Mouse (Mus musculus): ENCODE data around the gene Eif5b. TPM values are rescaled to one million over a fixed set of nuclear protein-coding genes. Genes with fewer than 3 reads are reported as not detected.
"Not testable (repeated sequence)": the region's sequence is repeated elsewhere in the genome, so short reads cannot be mapped to it uniquely, and the experiment has no call there.

Eif5b gene
- polyA plus RNA-seq, 1 experiment from 2014 or later = 16.0 TPM

DNA sequence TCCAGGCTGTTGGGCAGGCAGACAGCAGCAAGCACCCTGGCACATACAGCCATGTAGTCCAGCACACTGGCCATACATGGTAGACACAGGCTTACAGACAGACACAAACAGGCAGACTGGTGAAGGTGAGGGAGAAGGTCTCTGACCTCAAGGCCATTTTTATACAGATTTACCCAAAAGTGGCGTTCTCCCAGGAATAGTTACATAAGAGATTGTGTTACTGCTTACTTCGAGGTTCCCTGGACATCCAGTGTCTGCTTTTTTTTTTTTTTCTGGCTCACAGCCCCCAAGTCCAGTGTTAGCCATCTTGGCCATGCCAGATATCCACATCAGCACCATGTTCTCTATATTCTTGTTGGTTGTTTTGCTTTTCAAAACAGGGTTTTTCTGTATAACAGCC is 39.3 kb upstream of the Eif5b start:
- DNase-seq (ENCODE audit: low spot score) (no peak), ATAC-seq (no peak)
- Histone ChIP-seq H3K9me3 (ENCODE audit: low read length) (no peaks in the 10 kb centered on the region), H3K36me3 (ENCODE audit: insufficient read depth, low read length) (no peaks in the 10 kb centered on the region), H3K27ac (ENCODE audit: low read length) (no peak overlapping the region), H3K27me3 (replicated peaks; ENCODE audit: insufficient read depth, low read length) (no peaks in the 10 kb centered on the region), H3K9ac (replicated peaks; ENCODE audit: low read depth) (no peak overlapping the region), H3K4me3 (ENCODE audit: low read depth, low read length) (no peak overlapping the region), H3K4me1 (ENCODE audit: insufficient read depth, low read depth, low read length) (peaks cover 9% of the 10 kb centered on the region; the same call in 1 of the 2 replicates), H3K4me2 (replicated peaks; ENCODE audit: low read depth, low read length) (no peak overlapping the region)
- WGBS = 61% methylated on average over 2 of the region's 2 CpGs
- no peak for TF ChIP-seq CTCF (IDR thresholded peaks at IDR 0.05)
- no peak for TF ChIP-seq EP300 (IDR thresholded peaks at IDR 0.05)

DNA sequence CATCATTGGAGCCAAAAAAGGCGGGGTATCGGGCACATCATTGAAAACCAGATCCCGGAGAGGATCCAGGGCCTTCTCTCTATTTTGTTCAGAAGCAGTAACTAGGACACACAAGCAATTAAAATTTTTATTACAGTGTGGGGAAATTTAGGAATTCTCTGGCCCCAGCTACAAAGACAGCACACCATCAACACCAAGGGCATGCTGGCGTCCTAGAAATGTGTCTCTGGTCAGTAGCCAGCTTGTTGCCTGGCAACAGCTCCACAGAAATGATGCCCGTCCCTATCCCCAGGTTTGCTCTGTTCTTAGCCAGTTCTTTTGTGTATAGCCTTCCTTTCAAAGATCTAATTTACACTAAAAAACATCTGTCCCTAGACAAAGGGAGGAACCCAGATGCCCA is 38.3 kb upstream of the Eif5b start:
- H3K27ac ChIP-seq (ENCODE audit: low read length) = no peak overlapping the region
- H3K9me3 ChIP-seq (ENCODE audit: low read length) = no peaks in the 10 kb centered on the region
- H3K36me3 ChIP-seq (ENCODE audit: insufficient read depth, low read length) = no peaks in the 10 kb centered on the region
- H3K4me1 ChIP-seq (ENCODE audit: insufficient read depth, low read depth, low read length) = peaks cover 9% of the 10 kb centered on the region; the same call in 1 of the 2 replicates
- no peak overlapping the region for H3K4me2 ChIP-seq (replicated peaks; ENCODE audit: low read depth, low read length)
- TF ChIP-seq EP300 (IDR thresholded peaks at IDR 0.05) = no peak
- TF ChIP-seq CTCF (IDR thresholded peaks at IDR 0.05) = no peak
- no peak overlapping the region for H3K4me3 ChIP-seq (ENCODE audit: low read depth, low read length)
- DNase-seq (ENCODE audit: low spot score) (peak; percentile 14), ATAC-seq (no peak; the same call in 1 of the 2 replicates)
- no peak overlapping the region for H3K9ac ChIP-seq (replicated peaks; ENCODE audit: low read depth)
- no peaks in the 10 kb centered on the region for H3K27me3 ChIP-seq (replicated peaks; ENCODE audit: insufficient read depth, low read length)
- WGBS = 58% methylated on average over 5 of the region's 5 CpGs

DNA sequence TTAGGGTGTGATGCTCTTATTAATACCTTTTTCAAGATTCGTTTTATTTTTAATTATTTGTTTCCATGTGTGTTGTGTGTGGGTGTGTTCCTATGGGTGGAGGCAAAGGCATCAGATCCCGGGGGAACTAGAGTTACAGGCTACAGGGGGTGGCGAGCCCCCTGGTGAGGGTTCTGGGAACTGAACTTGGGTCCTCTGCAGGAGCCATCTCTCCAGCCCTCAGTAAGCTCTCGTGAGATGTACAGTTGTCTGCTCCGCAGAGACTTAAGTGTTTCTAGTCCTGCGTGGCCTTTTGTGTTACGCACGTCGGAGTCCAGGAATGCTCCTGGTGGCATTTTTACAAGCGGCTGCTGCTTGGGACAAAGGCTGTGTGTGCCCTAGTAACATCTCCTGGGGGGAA is 32.2 kb upstream of the Eif5b start:
- ATAC-seq = no peak

GRCm38 (mm10) chr1:37968746-37969145 is 29.1 kb upstream of the Eif5b start:
- Histone ChIP-seq H3K4me3 (ENCODE audit: low read depth, low read length) (no peak overlapping the region), H3K9me3 (ENCODE audit: low read length) (no peaks in the 10 kb centered on the region), H3K27ac (ENCODE audit: low read length) (no peak overlapping the region), H3K36me3 (ENCODE audit: insufficient read depth, low read length) (no peaks in the 10 kb centered on the region), H3K4me2 (replicated peaks; ENCODE audit: low read depth, low read length) (no peak overlapping the region), H3K27me3 (replicated peaks; ENCODE audit: insufficient read depth, low read length) (no peaks in the 10 kb centered on the region), H3K9ac (replicated peaks; ENCODE audit: low read depth) (no peak overlapping the region), H3K4me1 (ENCODE audit: insufficient read depth, low read depth, low read length) (no peaks in the 10 kb centered on the region)
- ATAC-seq (no peak), DNase-seq (ENCODE audit: low spot score) (no peak)
- TF ChIP-seq CTCF (IDR thresholded peaks at IDR 0.05) = no peak
- TF ChIP-seq EP300 (IDR thresholded peaks at IDR 0.05) = no peak
- 89% methylated on average over 6 of the region's 6 CpGs for WGBS

More for the DNA sequence above, 32.2 kb upstream of the Eif5b start:
- Histone ChIP-seq H3K27ac (ENCODE audit: low read length) (no peak overlapping the region), H3K4me3 (ENCODE audit: low read depth, low read length) (no peak overlapping the region), H3K4me2 (replicated peaks; ENCODE audit: low read depth, low read length) (no peak overlapping the region), H3K4me1 (ENCODE audit: insufficient read depth, low read depth, low read length) (no peaks in the 10 kb centered on the region), H3K9me3 (ENCODE audit: low read length) (no peaks in the 10 kb centered on the region), H3K9ac (replicated peaks; ENCODE audit: low read depth) (no peak overlapping the region), H3K36me3 (ENCODE audit: insufficient read depth, low read length) (no peaks in the 10 kb centered on the region), H3K27me3 (replicated peaks; ENCODE audit: insufficient read depth, low read length) (no peaks in the 10 kb centered on the region)
- WGBS = 61% methylated on average over 10 of the region's 10 CpGs
- no peak for DNase-seq (ENCODE audit: low spot score)
- TF ChIP-seq EP300 (IDR thresholded peaks at IDR 0.05) = no peak
- TF ChIP-seq CTCF (IDR thresholded peaks at IDR 0.05) = no peak

GRCm38 (mm10) chr1:37971520-37971919 is 26.3 kb upstream of the Eif5b start:
- WGBS = 30% methylated on average over 4 of the region's 4 CpGs

GRCm38 (mm10) chr1:37976666-37977065 is 21.1 kb upstream of the Eif5b start:
- not testable (repeated sequence) for H3K9ac ChIP-seq (replicated peaks; ENCODE audit: low read depth); H3K36me3 ChIP-seq (ENCODE audit: insufficient read depth, low read length); H3K4me2 ChIP-seq (replicated peaks; ENCODE audit: low read depth, low read length); H3K4me1 ChIP-seq (ENCODE audit: insufficient read depth, low read depth, low read length); ATAC-seq; H3K27ac ChIP-seq (ENCODE audit: low read length); DNase-seq (ENCODE audit: low spot score); H3K27me3 ChIP-seq (replicated peaks; ENCODE audit: insufficient read depth, low read length); H3K4me3 ChIP-seq (ENCODE audit: low read depth, low read length); H3K9me3 ChIP-seq (ENCODE audit: low read length)
- WGBS = 61% methylated on average over 9 of the region's 9 CpGs

More at GRCm38 (mm10) chr1:37971520-37971919, 26.3 kb upstream of the Eif5b start:
- Histone ChIP-seq H3K27ac (ENCODE audit: low read length) (no peak overlapping the region), H3K4me1 (ENCODE audit: insufficient read depth, low read depth, low read length) (no peaks in the 10 kb centered on the region), H3K36me3 (ENCODE audit: insufficient read depth, low read length) (no peaks in the 10 kb centered on the region), H3K4me2 (replicated peaks; ENCODE audit: low read depth, low read length) (no peak overlapping the region), H3K27me3 (replicated peaks; ENCODE audit: insufficient read depth, low read length) (no peaks in the 10 kb centered on the region), H3K9me3 (ENCODE audit: low read length) (no peaks in the 10 kb centered on the region), H3K9ac (replicated peaks; ENCODE audit: low read depth) (no peak overlapping the region), H3K4me3 (ENCODE audit: low read depth, low read length) (no peak overlapping the region)
- no peak for TF ChIP-seq CTCF (IDR thresholded peaks at IDR 0.05)
- no peak for TF ChIP-seq EP300 (IDR thresholded peaks at IDR 0.05)
- DNase-seq (ENCODE audit: low spot score) = peak; percentile 67
- ATAC-seq = peak; percentile 80

DNA sequence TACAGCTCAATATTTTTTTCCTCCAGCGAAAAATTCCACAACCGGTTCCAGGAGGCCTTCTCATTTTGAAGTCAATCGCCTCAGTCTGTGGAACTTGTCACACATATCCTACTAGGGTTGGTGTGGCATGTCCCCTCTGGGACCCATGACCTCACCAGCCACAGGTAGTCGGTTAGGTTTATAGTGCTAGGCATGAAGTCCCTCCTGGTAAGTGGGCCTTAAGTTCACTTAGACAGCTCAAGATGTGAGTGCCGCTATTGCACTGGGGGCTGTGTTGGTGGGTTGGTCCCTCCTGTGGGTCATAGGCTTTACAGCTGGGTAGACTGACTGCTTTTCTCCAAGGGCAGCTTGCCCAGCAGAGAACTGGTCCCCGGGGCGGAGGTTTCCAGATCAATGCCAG is 20.5 kb upstream of the Eif5b start:
- ATAC-seq = no peak
- no peak for DNase-seq (ENCODE audit: low spot score)
- WGBS = 75% methylated on average over 7 of the region's 7 CpGs

More for the DNA sequence above, 20.5 kb upstream of the Eif5b start:
- Histone ChIP-seq H3K36me3 (ENCODE audit: insufficient read depth, low read length) (no peaks in the 10 kb centered on the region), H3K4me3 (ENCODE audit: low read depth, low read length) (no peak overlapping the region), H3K9ac (replicated peaks; ENCODE audit: low read depth) (no peak overlapping the region), H3K27me3 (replicated peaks; ENCODE audit: insufficient read depth, low read length) (no peaks in the 10 kb centered on the region), H3K27ac (ENCODE audit: low read length) (no peak overlapping the region), H3K9me3 (ENCODE audit: low read length) (no peaks in the 10 kb centered on the region), H3K4me2 (replicated peaks; ENCODE audit: low read depth, low read length) (no peak overlapping the region), H3K4me1 (ENCODE audit: insufficient read depth, low read depth, low read length) (no peaks in the 10 kb centered on the region)
- TF ChIP-seq CTCF (IDR thresholded peaks at IDR 0.05) = no peak
- TF ChIP-seq EP300 (IDR thresholded peaks at IDR 0.05) = no peak

Data from lung, postnatal 0 days (tissue).